Mouse (Mus musculus): Measurements from ENCODE around the gene Hs6st1.
"Not testable (repeated sequence)": the region's sequence is repeated elsewhere in the genome, so short reads cannot be mapped to it uniquely, and the experiment has no call there.

Hs6st1 gene

DNA sequence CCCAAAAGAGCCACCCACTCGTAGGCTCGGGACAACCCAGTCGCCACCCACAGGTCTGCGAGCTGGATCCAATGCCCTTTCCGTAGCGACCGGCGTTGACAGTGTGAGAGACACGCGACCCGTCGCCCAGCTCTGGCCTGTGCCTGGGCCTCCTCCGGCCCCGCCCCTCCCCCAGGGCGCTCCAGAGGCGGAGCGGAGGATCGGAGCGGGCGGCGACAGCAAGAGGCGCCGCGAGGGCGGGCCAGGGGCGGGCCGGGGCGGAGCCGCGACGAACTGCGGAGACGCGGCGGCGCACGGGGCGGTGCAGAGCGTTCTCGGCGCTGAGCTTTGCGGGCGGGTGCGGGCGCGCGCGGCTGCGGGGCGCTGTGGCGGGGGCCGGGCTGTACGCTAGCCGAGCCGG is at the start of gene Hs6st1:
Gene Hs6st1, plus strand, starts transcription at position 325 of the 400 bp plus-strand sequence.
- peak; percentile 95 to 98 for DNase-seq

DNA sequence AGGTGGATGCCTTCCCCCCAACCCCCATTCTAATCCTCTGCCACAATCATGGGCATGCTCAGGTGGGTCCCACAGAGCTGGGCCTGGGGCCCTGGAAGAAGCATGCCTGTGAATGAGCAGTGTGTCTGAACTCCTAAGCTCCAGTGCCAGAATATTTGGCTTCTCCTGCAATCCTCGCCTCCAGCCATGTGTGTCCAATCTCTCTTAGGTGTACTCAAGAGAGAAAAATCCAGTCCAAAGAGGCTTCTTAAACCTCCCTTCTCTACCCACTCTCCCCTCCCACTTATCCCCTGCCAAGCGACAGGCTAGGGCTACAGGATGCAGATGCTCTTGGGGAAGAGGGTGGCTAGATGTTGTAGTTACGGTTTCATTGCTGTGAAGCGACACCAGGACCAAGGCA is 49.6 kb upstream of the Hs6st1 start:
- DNase-seq, result peak; percentile 55 to 65

DNA sequence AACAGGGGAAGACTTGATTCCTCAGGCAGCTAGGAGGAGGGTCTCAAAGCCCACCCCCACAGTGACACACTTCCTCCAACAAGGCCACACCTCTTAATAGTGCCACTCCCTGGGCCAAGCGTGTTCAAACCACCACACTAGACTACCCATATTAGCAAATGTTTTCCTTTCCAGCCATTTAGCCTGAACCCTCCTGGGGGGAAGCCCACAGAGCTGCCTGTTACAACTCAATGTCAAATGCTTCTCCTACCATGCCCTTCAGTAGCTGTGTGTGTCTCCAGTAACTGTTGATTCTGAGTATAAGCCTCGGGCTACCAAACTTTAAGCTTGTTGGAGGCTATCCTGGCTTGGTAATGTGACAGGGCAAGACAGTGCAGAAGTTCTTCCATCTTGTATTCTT is 49.0 kb upstream of the Hs6st1 start:
- DNase-seq, result peak in 1 of 2 experiments; percentile 18

DNA sequence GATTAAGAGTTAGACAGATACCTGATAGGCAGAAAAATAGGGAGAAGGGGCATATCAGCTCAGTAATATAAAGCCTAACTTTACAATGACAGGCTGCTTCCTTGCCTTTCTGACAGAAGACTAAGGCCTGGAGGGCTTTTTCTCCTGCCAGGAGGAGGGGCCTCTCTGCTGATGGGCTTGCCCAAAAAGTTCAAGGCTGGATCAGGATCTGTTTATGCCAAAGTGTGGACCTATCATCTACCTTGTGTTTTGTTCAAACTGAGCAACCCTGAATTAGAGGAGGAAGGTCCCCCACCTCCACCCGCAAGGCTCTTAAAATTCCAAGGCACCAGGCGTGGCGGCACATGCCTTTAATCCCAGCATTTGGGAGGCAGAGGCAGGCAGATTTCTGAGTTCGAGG is 47.9 kb upstream of the Hs6st1 start:
- no peak for DNase-seq

DNA sequence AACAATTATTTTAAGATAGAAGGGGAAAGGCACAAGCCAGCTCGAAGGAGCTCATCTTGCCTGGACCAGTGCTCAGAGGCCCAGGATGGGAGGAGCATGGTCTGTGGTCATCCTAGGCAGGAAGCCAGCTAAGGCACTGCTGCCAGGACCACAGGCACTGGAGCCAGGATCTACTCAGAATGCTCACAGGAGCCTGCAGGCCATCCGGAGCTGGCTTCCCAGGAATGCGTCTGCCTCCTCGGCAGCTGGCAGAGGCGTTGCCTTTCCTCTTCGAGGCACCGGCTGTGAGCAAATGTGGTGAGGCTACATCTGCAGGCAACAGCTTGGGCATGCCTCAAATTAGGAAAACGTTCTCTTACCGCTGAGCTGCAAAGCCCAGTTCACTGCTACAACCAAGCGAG is 37.8 kb upstream of the Hs6st1 start:
- DNase-seq, result peak; percentile 78 to 86

DNA sequence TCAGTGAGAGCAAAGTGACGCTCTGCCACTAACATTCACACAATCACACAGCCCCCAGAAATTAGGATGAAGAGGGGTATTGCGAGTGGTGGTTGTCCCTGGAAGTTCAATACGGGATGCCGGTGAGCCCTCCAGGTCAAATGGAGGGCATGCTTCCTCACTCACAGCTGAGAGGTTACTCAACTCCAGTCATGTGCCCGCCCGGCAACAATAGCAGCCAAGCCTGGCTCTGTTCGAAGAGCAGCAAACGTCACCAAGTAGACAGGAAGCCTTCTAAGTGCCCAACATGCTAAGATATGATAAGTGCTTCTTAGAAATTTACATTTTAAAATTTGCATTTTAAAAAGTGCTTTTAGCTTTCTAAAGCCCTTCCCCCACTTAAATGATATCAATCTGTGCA is 29.4 kb upstream of the Hs6st1 start:
- no peak for DNase-seq

DNA sequence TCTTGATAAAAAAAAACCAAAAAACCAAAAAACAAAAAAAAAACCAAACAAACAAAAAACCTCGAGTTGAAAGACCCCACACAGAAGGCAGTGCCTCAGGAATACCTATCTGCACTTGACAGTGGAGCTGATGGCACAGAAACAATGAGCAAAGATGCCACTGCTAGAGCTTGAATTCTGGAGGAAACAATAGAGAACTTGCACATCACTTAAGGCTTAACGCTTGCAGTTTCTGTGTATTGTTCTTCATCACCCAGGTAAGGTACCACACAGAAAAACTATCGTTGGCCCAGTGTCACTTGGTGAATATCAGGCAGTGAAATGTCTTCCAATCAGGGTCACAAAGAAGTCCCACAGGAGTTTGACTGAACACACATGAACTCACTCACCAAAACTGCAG is 26.1 kb upstream of the Hs6st1 start:
- no peak for DNase-seq

DNA sequence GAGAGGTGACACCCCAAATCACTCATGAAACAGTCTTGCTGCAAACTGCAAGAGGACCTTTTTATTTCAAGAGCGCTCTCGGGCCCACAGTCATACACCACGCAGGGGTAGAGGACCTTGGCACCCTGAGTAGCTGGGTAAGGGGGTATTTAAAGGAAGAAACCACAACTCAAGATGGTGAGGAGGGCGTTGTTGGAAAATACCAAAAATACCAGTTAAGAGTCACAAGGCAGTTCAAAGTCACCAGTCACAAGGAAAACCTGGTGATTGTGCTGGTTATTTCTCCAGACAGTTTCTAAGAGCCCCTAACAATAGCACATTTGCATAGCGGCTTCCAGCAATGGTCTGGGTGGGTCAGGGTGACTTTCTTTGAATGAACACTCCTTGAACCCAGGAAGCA is 24.4 kb upstream of the Hs6st1 start:
- DNase-seq, result not testable (repeated sequence)

DNA sequence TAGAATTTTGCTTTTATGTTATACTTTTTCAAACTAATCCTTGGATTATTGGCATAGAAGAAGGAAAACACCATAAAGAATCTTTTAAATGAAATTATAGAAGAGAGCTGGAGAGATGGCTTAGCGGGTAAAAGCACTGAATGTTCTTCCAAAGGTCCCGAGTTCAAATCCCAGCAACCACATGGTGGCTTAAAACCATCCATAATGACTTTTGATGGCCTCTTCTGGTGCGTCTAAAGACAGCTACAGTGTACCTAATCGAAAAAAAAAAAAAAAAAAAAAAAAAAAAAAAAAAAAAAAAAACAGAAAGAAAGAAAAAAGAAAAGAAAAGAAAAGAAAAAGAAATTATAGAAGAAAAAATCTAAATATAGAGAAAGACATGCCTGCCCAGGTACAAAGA is 23.9 kb upstream of the Hs6st1 start:
- no peak for DNase-seq

DNA sequence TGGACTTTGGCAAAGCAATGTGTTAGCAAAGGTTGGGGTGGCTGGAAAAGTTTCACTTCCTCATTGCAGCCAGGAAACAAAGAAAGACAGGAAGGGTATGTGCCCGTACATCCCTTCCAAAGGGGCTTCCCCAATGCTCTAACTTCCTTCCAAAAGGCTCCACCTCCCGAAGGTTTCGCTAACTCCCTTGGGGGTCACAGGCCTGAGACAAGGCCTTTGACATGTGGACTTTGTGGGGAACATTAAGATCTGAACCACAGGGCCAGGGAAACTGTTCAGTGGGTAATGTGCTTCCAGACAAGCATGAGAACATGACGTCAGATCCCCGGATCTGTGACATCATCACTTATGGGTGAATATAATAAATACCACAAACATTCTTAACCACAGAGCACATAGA is 15.5 kb upstream of the Hs6st1 start:
- DNase-seq, result peak in 1 of 2 experiments; percentile 31

DNA sequence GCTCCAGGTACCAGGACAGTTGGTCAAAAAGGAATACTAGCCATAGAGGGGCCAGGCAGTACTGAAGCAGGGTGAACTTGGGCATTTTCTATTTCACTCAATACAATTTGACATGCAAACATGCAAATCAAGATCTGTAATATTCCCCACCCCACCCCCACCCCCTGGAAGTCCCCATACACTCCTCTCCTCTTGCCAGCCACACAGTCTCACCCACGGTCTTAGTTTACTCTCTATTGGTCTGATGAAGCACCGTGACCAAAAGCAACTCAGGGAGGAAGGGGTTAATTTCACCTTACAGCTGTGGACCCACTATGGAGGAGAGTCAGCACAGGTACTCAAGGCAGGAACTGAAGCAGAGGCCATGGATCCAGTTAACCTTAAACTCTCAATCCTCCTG is 14.6 kb upstream of the Hs6st1 start:
- no peak for DNase-seq

DNA sequence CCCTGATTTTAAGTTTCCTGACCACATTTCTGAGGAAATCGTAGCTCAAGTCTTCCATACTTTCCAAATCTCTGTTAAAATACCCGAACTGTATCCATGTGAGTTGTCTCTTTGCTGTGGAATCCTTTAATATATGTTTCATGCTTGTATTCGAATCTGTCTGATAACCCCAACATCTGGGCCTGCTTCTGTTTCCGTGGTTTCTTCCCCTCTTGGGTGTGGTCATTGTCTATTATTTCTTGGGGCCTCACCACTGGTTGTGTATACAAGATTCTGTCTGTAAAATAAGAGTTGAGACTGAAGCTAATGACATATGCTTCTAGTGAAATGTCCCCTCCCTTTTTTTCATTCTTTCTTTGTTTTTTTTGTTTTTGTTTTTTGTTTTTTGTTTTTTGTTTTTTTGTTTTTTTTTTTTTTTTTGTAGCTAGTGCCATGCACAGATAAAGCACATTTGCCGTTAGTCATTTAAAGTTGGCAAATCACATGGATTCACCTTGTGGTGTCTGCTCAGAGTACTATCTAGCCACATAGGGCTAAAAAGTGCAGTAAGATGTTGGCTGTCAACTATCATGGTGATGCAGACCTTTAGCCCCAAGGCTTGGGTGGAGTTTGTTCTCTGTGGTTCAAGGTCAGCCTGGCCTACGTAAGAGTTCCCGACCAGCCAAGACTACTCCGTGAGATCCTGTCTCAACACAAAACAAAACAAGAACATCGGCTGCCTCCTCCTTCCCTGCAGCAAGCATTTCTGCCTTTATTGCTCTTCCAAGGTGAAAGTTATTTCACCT is 13.8 kb upstream of the Hs6st1 start:
- peak in 1 of 2 experiments; percentile 26 for DNase-seq

DNA sequence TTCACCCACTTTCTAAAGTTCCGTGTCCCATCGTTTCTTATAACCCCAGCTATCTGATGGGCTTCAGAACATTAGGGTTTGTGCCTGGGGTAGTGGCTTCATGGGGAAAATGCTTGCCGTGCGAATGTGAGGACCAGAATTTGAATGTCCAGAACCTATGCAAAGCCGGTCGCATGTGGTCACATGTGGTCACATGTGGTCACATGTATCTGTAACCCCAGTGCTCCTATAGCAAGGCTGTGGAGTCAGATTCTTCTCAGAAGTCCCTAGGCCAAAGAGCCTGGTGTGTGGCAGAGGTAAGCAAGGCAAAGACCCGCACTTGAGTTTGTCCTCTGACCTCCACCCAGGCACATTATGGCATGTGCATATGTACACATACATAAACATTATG is 13.2 kb upstream of the Hs6st1 start:
- DNase-seq, result peak in 1 of 2 experiments; percentile 17

DNA sequence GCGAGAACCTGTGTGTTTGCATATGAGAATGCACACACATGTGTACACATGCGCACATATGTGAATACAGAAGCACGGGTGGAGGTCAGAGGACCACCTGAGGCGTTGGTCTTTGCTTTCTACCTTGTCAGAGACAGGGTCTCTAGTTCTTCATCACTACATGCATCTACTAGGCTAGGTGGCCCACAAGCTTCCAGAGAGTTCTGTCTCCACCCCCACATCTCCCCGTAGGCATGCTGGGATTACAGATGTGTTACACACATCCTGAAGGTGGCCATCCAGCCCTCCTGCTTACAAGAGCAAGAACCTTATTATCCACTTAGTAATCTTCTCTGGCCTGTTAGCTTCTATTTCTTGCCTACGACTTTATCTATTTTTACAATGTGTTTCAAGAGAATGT is 8.8 kb upstream of the Hs6st1 start:
- DNase-seq, result peak in 1 of 2 experiments; percentile 26

DNA sequence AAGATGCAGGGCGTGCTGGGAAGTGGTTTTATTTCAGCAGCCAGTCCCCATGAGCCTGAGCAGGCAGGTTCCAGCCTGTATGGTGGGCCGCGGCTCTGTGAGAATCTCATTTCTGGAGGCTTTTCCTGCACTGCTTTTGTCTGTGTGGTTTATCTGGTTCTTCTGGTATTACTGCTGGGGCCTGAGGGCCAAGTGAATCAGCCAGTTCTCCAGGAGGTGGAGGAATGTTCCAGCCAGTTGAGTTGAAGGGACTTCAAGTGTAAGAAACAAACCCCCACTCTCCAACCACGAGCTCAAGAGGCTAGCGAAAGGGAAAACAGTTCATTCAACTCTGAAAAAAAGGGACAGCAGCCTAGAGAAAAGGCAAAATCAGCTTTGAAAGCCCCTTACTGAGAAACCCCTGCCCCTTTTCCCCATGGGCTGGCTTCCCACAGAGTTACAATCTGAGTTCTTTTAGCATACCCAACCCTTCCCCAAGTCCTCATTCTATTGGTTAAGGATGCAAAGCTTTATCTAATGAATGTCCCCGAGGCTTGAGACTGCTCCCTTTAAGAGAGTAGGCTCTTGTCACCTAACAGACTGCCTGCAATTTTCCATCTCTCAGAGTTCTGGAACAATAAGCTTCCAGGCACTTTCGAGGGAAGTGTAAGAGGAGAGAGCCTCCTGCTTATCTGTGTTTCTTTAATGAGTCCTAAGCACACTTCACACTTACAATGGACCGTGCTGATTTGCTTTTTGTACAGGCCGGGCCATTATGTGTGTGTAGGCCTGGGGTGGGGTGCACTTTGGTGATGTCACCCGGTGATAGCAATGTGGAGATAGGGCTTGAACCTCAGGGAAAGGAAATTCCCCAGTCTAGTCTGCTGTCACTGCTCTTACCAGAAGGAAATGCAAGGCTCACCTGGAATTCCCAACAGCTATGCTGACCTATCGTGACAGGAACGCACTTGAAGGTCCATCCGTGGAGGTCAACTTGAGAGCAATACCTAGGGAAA is 7.9 kb upstream of the Hs6st1 start:
- DNase-seq, result peak in 1 of 2 experiments; percentile 33

DNA sequence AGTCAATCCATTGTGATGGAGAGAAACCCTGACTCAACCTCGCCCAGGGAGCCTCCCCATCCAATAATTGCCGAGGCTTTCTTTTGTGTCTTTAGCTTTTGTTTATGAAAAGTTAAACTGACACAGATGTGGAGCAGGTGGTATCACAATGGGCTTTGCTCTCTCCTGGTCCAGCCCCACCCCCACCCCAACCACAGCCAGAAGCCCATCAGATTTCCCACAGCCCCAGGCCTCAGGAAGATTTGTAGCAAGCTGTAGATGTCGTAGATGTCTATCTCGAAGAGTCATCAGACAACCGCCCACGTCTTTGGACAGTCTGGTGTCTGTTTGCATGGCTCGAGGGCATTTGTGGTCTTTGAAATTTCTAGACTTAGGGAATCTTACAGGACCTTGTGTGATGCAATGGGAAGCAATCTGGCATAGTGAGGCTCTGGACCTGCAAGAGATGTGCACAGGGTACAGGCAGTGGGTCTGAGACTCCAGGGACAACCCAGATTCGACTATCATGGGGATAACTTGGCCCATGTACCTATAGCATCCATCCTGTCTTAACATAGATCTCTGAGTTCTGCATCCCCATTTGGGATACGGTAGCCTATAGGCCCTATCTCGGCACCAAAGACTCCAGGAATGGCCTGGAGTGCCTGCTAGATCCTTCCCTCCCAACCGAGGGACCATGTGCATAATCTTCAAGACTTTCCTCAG is 6.8 kb upstream of the Hs6st1 start:
- no peak for DNase-seq

DNA sequence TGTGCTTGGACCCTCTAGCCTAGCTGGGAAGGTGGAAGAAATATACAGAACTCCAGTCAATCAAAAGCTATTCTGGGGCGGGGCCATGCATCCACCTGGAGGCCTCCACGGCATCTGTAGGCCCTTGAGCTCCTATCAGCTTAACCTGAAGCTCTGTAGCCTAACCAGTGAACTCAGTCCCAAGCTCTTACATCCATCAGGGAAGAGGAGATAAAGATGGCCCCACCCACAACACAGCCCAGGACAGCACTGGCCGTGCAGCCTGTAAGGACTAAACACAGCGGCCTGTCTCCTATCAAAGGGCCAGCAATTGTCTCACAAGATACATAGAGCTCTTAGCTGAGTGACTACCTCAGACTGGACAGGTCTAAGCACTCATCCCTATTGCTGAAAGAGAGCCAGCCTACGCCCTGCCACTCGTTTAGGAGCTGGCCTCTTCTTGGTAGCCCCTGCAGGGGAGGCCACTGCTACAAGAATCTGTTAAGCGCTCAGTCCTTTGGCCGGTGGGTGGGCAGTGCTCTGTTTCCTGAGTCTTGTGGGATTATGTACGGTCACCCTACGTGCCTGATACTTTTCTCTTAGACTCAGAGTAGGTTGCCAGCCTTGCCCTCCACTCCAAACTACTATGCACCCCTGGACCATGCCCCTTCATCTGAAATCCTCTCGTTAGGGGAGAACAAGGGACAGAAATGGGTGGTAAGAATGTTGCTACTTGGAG is 6.0 kb upstream of the Hs6st1 start:
- DNase-seq, result no peak

DNA sequence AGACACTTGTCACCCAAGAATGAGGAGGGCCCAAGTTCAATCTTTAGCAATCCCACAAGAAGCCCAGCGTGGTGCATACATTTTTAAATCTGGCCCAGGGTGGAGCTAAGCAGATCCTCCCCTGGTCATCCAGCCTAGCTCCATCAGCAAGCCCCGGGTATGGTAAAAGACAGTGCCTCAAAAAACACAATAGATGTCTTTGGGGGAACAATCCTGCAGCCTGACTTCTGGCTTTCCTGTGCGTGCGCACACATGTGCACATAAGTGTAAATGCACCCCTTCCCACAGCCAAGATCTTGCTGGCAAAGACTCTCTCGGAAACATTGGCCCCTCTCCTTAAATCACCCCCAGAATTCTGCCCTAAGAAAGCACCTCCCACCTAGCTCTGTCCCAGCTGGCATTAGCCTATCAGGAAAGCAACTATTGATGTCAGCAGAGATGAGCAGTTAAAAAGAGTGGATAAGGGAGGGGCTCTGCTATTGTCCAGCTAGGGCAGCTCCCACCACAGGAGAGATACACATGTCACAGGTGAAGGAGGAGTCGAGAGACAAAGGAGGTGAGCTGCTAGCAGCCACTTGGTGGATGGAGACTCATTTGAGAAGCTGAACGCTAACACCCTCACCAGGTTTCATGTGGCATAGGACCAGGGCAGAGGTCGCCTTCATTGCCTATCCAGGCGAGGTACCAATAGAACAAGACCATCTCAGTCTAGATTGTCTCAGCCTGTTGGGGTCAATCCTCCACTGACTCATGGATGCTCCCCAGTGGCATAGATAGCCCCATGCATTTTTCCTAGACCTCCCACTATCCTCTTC is 5.2 kb upstream of the Hs6st1 start:
- DNase-seq, result peak in 1 of 2 experiments; percentile 23

DNA sequence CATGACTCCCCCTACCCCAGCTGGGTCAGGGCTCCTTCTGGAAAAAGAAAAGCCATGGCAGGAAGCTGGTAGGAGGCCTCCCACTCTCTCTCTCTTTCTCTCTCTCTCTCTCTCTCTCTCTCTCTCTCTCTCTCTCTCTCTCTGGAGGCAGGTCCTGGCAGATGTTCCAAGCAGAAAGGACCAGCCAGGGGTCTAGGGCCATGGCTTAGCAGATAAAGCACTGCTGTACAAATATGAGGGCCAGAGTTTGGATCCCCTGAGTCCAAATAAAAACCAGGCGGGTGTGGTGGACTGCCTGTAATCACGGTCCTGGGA is 4.6 kb upstream of the Hs6st1 start:
- peak in 1 of 2 experiments; percentile 27 for DNase-seq

DNA sequence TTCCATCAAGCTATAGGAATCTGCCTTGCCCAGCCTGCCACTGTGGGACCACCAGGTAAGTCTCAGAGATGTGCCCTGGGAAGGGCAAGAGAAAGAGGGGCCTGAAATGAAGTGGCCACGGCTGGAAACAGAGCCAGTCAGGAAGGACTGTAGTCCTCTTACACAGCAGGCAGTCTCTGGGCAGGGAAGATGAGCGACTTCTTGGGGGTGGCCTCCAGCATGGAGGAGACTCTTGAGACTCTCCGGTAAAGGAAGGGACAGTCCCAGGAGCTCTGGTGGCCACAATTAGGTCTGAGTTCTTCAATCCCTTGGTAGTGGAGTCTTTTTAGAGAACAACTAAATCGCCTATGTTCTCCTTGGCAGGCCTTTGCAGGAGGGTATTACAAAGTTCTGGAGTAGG is 4.0 kb upstream of the Hs6st1 start:
- peak in 1 of 2 experiments; percentile 30 for DNase-seq
